Mouse (Mus musculus): ENCODE measurements around the gene Abl1. TPM values are rescaled to one million over a fixed set of nuclear protein-coding genes. Genes with fewer than 3 reads are reported as not detected.

The Abl1 gene
- total RNA-seq, 2 experiments from 2014 or later = 20.9 to 40.4 TPM

- no peak for ATAC-seq (replicated peaks; ENCODE audit: low FRiP score, low TSS enrichment, poor library complexity, severe bottlenecking)
These were observed 81.5 kb downstream of the Abl1 start for GRCm38 (mm10) chr2:31769631-31770111.

DNA sequence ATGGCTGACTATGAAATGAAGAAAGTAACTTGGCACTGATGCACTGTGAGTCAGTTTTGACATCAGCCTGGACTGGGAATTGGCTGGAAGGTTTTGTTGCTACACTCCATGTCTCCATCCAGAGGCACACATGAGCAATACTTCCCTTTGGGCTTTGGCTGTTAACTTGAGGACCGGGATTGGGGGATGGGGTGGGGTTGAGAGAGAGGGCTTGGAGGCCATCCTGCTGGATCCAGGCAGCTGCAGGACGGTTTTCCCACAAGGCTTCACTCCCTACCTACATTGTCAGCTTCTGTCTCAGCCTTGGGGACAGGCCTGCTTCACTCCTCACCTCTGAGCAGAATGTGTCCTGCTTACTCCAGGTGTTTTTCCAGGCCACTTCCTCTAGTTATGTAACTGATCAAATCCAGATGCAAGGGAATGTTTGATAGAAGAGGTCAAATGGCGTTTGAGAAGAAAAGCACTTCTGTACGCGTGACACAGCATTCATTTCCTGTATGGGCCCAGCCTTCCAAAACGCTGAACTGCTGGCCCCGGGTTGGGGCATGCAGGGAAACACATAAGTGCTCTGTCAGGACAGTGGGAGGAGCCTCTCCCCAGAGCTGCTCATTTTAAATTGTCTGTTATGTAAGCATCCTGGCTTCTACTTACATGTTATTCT, 82.7 kb downstream of the Abl1 start:
- ATAC-seq (replicated peaks; ENCODE audit: low FRiP score, low TSS enrichment, poor library complexity, severe bottlenecking) = 0 out of 2 replicates have a peak, but pooled peaks have one; percentile 37

DNA sequence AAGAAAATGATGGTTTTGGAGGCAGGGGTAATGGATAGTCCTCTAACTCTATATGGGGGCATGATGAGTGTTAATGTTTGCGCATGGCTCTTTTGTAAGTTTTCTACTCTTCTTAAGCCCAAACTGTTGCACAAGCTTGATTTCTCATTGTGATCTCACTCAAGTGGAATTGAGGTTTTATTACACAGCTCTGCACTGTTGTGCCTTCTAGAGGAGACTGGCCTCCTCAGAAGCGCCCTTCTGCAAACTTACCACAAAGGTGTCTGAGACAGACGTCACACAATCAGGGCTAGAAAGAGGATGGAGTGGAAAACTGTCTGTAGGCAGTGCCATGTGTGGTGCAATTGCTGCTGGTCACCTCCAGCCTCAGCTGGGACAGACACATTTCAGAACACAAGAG, 88.3 kb downstream of the Abl1 start:
- no peak for ATAC-seq (replicated peaks; ENCODE audit: low FRiP score, low TSS enrichment, poor library complexity, severe bottlenecking)

DNA sequence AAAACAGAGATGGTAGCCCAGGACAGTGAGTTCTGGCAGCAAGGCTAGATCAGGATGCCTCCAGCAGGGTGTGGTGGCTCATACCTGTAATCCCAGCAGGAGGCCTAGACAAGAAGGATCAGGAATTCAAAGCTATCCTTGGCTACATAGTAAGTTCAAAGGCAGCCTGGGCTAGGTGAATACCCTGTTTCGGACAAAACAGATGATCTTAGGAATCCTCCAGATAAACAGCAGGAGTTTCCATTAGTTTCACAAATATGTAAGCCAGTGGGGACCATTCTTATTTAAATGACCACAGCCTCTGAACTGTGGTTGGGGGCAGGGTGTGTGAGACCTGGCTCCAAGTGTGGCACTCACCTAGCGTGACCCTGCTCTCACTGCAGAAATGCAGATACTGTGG, 91.1 kb downstream of the Abl1 start:
- no peak for ATAC-seq (replicated peaks; ENCODE audit: low FRiP score, low TSS enrichment, poor library complexity, severe bottlenecking)

DNA sequence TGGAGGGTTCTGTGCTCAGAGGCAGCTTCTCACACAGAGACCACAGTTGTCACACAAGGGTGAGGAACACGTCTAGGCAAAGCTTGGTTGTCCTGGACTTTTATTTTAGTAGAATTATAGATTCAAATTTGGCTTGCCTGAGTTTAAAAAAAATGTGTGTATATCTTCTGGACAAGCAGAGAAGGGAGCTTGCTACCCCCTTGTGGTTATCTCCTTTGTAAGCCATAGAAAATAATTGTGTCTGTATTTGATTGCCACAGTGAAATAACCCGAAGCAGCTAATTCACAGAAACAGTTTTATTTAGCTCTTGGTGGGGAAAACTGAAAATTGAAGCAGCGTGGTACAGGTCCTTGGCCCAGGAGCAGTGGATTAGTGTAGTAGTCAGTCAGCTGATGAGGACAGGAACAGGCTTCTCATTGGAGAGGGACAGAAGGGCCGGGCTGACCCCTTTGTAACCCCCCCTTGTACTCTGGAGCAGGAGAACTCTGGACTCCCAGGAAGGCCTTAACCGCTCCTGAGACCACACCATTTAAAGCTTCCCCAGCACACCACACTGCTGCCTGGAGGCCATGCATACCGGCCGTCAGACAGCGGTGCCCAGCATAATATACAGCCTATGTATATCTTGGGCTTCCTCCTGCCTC, 94.9 kb downstream of the Abl1 start:
- ATAC-seq (replicated peaks; ENCODE audit: low FRiP score, low TSS enrichment, poor library complexity, severe bottlenecking) = no peak

DNA sequence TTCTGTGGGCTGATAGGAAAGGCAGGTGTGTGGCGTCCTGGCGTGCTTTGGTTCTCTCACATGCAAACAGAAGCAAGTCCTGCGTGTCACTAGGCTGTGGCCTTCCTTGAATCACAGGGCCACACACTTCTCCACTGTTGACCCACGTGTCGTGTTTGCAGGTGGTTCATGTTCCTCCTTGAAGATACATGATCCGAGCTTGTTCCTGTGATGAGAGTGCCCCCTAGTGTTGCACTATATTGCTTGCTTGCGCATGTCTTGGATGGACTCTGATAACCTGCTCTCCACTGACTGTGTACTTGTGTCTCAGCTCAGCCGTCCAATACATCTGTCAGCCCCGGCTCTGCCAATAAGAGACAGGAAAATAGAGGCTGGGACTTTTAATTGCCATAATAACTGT, 96.9 kb downstream of the Abl1 start:
- ATAC-seq (replicated peaks; ENCODE audit: low FRiP score, low TSS enrichment, poor library complexity, severe bottlenecking) = peak; percentile 65

DNA sequence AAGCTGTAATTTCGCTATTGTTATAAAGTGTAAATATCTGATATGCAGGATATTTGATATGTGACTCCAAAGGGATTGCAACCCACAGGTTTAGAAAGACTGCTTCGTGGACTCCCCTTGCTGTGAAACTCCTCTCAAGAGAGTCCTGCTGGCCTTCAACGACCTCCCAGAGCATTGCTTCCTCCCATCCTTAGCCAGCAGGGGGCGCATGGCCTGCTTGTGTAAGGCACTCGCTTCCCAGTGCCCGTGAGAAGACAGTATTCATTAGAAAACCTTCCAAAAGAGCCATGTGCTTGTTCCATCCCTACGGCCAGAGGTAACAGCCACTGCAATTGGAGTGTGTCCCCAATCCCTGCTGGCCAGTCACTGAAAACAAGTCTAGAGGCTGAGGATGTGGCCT, 98.9 kb downstream of the Abl1 start:
- 0 out of 2 replicates have a peak, but pooled peaks have one; percentile 48 for ATAC-seq (replicated peaks; ENCODE audit: low FRiP score, low TSS enrichment, poor library complexity, severe bottlenecking)

DNA sequence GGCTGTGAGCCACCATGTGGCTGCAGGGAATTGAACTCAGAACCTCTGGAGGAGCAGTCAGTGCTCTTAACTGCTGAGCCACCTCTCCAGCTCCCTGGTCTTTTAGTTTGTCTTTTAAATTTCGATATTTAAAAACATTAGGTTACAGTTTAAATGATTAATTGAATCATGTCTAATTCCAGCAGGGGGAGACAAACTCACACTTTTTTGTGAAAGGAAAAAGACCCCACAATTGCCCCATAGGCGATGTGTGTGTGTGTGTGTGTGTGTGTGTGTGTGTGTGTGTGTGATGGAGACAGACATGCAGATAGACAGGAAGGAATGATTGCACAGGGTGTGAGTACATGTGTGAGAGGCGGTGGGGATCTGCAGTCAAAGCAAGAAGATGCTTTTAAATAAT, 100.1 kb downstream of the Abl1 start:
- ATAC-seq (replicated peaks; ENCODE audit: low FRiP score, low TSS enrichment, poor library complexity, severe bottlenecking) = no peak

DNA sequence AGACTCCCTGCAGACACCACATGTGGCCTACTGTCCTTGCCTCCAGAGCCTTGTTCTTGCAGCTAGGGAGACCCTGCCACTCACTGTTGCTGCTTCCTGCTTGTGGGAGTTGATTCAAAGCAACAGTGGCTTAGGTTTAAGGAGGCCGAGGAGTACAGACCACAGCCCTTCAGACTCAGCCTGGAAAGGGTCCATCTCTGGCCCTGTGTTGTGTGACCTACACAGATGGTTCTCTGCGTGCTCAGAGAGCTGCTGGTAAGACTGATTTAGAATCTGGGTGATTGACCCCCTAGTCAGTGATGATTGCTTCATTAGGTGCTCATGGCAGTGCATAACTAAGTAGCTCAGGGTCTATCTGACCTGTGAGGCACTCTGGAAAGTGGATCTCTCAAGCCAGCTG, 101.0 kb downstream of the Abl1 start:
- ATAC-seq (replicated peaks; ENCODE audit: low FRiP score, low TSS enrichment, poor library complexity, severe bottlenecking) = no peak

- ATAC-seq (replicated peaks; ENCODE audit: low FRiP score, low TSS enrichment, poor library complexity, severe bottlenecking) = no peak
These were observed 102.6 kb downstream of the Abl1 start for GRCm38 (mm10) chr2:31790728-31791251.

GRCm38 (mm10) chr2:31791260-31791659, 103.1 kb downstream of the Abl1 start:
- ATAC-seq (replicated peaks; ENCODE audit: low FRiP score, low TSS enrichment, poor library complexity, severe bottlenecking) = no peak

GRCm38 (mm10) chr2:31792611-31793010, 104.4 kb downstream of the Abl1 start:
- no peak for ATAC-seq (replicated peaks; ENCODE audit: low FRiP score, low TSS enrichment, poor library complexity, severe bottlenecking)

DNA sequence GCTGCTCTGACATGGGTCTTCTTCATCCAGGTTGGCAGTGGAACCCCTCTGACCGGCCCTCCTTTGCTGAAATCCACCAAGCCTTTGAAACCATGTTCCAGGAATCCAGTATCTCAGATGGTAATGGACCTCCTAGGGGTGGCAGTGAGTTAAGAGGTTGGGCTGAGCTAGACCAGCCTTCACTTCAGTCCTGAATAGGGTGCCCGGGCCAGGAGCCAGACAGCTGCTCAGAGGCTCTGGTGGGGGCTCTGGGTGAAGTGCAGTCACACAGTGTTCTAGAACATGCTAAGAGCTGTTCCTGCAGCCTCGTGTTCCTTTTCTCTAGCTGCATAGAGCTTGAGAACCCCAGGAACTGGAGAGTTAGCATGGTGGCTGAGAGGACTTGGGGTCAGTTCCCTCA, 108.8 kb downstream of the Abl1 start:
- no peak for ATAC-seq (replicated peaks; ENCODE audit: low FRiP score, low TSS enrichment, poor library complexity, severe bottlenecking)

GRCm38 (mm10) chr2:31801416-31801815, 113.2 kb downstream of the Abl1 start:
- ATAC-seq (replicated peaks; ENCODE audit: low FRiP score, low TSS enrichment, poor library complexity, severe bottlenecking) = no peak

GRCm38 (mm10) chr2:31802811-31803210, 114.6 kb downstream of the Abl1 start:
- ATAC-seq (replicated peaks; ENCODE audit: low FRiP score, low TSS enrichment, poor library complexity, severe bottlenecking) = 0 out of 2 replicates have a peak, but pooled peaks have one; percentile 7

DNA sequence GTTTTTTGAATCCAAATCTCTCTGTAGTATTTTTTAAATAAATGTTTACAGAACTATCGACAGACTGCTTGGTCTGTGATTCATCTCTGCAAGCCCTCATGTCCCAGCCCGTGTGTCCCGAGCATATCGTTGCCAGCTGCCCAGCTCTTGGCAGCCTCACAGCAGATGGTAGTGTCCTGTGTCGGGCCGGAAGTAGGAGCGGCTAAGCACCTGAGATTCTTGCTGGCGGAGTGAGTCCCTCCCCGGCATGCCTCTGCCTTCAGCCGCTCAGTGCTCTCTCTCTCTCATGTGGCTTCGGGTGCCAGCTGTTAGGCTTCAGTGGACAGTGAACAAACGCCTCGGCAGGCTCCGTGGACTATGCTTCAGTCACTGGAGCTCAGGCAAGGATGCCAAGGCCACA, 115.3 kb downstream of the Abl1 start:
- ATAC-seq (replicated peaks; ENCODE audit: low FRiP score, low TSS enrichment, poor library complexity, severe bottlenecking) = no peak

GRCm38 (mm10) chr2:31806639-31807382, 118.6 kb downstream of the Abl1 start:
- no peak for ATAC-seq (replicated peaks; ENCODE audit: low FRiP score, low TSS enrichment, poor library complexity, severe bottlenecking)

DNA sequence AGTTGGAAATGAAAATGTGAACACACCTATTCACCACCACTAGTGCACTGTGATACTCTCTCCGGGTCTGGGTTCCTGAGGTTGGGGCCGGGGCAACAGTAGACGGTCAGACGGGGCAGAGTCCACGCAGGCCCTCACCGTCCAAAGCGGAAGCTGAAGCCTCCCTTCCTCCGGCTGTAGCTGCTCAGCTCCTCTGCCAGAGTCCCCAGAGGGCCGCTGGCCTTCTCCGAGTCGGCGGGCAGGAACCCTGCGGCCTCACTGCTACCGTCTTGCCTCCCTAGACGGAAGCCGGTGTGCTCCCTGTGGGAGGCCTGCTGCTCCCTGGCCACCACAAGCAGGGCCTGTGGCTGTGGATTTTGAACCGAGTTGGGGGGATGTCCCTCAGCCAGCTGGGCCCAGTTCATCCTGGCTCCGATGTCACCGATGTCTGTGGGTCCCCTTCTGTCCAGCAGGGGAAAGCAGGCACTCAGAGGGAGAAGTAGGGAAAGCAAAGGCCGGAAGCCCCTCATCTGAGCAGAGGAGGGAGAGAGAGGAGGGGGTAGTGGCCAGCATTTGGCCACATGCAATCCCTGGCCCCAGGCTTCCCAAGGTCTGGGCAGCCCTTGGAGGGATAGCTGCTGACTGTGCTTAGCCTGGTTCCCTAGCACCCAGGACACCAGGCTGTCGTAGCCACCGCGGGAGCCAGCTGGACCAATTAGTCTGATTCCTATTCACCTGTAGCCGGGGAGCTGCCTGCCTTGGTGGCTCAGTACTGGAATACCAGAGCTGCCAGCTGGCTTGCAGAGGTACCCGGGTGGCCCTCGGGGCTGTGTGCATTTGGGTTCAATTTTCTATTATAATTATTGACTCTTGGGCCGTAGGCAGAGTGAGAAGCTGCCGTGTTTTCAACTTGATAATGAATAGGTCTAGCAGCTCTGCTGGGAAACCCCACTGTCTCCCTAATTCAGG, 120.5 kb downstream of the Abl1 start:
- ATAC-seq (replicated peaks; ENCODE audit: low FRiP score, low TSS enrichment, poor library complexity, severe bottlenecking) = no peak

- no peak for ATAC-seq (replicated peaks; ENCODE audit: low FRiP score, low TSS enrichment, poor library complexity, severe bottlenecking)
These were observed 121.2 kb downstream of the Abl1 start for GRCm38 (mm10) chr2:31809358-31809740.
